Mouse (Mus musculus): Measurements from ENCODE around the gene Ttll12.

DNA sequence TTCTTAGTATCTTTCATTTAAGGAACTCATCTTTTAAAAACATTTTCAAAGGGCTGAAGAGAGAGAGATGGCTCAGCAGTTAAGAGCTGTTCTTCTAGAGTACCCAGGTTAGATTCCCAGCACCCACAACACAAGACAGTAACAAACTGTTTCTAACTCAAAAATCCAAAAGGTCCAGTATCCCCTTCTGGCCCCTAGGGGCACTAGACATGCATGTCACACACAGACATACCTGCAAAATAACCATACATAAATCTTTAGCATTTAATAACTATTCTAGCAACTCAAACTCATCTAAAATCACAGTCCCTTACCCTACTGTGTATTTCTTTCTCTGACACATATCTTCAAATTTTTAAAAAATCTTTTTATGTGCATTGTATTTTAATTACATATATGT lies 41.1 kb downstream of the Ttll12 start:
- TF ChIP-seq GATA1 (IDR thresholded peaks at IDR 0.05; ENCODE audit: low read length) (no peak), TAL1 (IDR thresholded peaks at IDR 0.05; ENCODE audit: low read length) (no peak)
